Mouse (Mus musculus): ENCODE measurements around the gene Npff. TPM values are rescaled to one million over a fixed set of nuclear protein-coding genes. Genes with fewer than 3 reads are reported as not detected.

The Npff gene
- total RNA-seq, 2 experiments from 2014 or later = 2.5 to 5.9 TPM

GRCm38 (mm10) chr15:102503924-102504782, 20.6 kb downstream of the Npff start:
- DNase-seq = no peak

- DNase-seq = no peak
These were observed 21.3 kb downstream of the Npff start, which contains the start of gene Gm10337 for GRCm38 (mm10) chr15:102503447-102503846. TSS of gene Gm10337 (plus strand) at chr15:102503722.

GRCm38 (mm10) chr15:102502254-102502840, 22.4 kb downstream of the Npff start:
- DNase-seq = no peak

- DNase-seq = no peak
These were observed 23.5 kb downstream of the Npff start for GRCm38 (mm10) chr15:102501084-102501814.

- DNase-seq = no peak
These were observed 24.3 kb downstream of the Npff start for GRCm38 (mm10) chr15:102500479-102500878.

- no peak for DNase-seq
These were observed 24.9 kb downstream of the Npff start for GRCm38 (mm10) chr15:102499851-102500250.

GRCm38 (mm10) chr15:102499370-102499769, 25.4 kb downstream of the Npff start:
- no peak for DNase-seq

GRCm38 (mm10) chr15:102498322-102498721, 26.4 kb downstream of the Npff start:
- DNase-seq = no peak

GRCm38 (mm10) chr15:102487664-102488063, 37.1 kb downstream of the Npff start:
- DNase-seq = no peak

GRCm38 (mm10) chr15:102485853-102486252, 38.9 kb downstream of the Npff start:
- DNase-seq = no peak

- DNase-seq = no peak
These were observed 41.6 kb downstream of the Npff start for GRCm38 (mm10) chr15:102483136-102483535.

GRCm38 (mm10) chr15:102474520-102474919, 50.2 kb downstream of the Npff start:
- DNase-seq = no peak

Other genes with a start within 250 kb of the Npff start
- 10 to 100 TPM; 29.0 to 29.4 TPM for gene Mfsd5, start 245.5 kb downstream of the Npff start, total RNA-seq (2021)
- 10 to 100 TPM in 1 of 2 experiments, 1 to 10 TPM in 1; 8.8 to 11.9 TPM for gene Espl1, start 228.7 kb downstream of the Npff start, total RNA-seq (2021)
- gene Pfdn5, start 198.8 kb downstream of the Npff start, total RNA-seq (2021) = 100 to 1,000 TPM; 342 to 354 TPM
- gene Myg1, start 193.2 kb downstream of the Npff start, total RNA-seq (2021) = 10 to 100 TPM; 50.0 to 62.5 TPM
- 10 to 100 TPM; 21.4 to 24.7 TPM for gene Aaas, start 174.2 kb downstream of the Npff start, total RNA-seq (2021)
- gene Sp7, start 157.8 kb downstream of the Npff start, total RNA-seq (2021) = 1 to 10 TPM in 1 of 2 experiments, under 1 TPM in 1; 0.15 to 2.3 TPM
- gene Sp1, start 118.8 kb downstream of the Npff start, total RNA-seq (2021) = 10 to 100 TPM; 67.8 to 83.4 TPM
- 1 to 10 TPM; 1.7 to 2.1 TPM for gene Amhr2, start 79.6 kb downstream of the Npff start, total RNA-seq (2021)
- 10 to 100 TPM; 46.9 to 53.1 TPM for gene Prr13, start 65.9 kb downstream of the Npff start, total RNA-seq (2021)
- 100 to 1,000 TPM; 703 to 724 TPM for gene Pcbp2, start 54.4 kb downstream of the Npff start, total RNA-seq (2021)
- gene Gm10337, start 21.2 kb downstream of the Npff start, total RNA-seq (2021) = 1 to 10 TPM; 3.7 to 4.1 TPM
- 10 to 100 TPM in 1 of 2 experiments, 1 to 10 TPM in 1; 7.7 to 11.2 TPM for gene Map3k12, start 7.9 kb downstream of the Npff start, total RNA-seq (2021)
- gene Tarbp2, start 6.8 kb downstream of the Npff start, total RNA-seq (2021) = 10 to 100 TPM; 36.0 to 43.1 TPM
- gene Gm28047, start 100.1 kb upstream of the Npff start, total RNA-seq (2021) = 1 to 10 TPM in 1 of 2 experiments, not detected in 1; 1.5 TPM
- 10 to 100 TPM; 68.5 to 80.8 TPM for gene Atf7, start 100.5 kb upstream of the Npff start, total RNA-seq (2021)
- gene Atp5g2, start 147.4 kb upstream of the Npff start, total RNA-seq (2021) = 10 to 100 TPM; 41.9 to 42.3 TPM
- 10 to 100 TPM; 78.0 to 90.5 TPM for gene Calcoco1, start 197.2 kb upstream of the Npff start, total RNA-seq (2021)